Comparison of ENCODE assay signal across 8 mouse cellular contexts in the genomic region with DNA sequence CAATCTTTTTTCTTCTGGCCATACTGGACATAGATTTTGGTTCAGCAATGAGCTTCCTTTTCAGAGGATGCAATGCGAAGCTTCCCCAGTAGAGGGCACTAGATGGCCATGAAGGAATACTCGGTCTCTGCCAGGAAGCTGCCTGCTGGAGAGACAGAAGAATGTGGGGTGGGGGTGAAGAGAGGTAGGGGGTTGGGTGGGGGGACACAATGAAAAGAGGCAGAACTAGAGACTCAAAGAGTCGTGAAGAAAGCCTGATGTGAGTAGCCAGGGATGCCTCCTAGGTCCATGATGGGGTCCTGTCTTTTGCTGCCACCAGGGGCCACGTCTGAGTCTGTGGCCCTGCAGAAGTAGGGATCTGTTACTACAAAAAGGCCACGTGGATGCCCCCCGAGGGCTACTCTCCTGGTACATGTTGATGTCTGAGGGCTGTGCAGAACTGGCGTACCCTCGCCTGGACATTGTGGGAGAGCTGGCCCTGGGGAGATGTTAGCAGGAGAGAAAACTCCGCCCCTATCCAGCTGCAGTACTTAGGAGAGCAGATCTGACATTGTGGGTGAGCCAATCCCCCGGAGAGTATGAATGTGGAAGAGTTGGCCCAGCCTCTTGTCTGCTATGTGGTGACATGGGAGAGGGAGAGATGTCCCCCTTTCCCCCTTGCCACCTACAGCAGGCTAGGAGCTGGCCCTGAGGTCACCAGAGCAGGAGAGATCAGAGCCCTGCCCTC. TPM values are rescaled to one million over a fixed set of nuclear protein-coding genes. Genes with fewer than 3 reads are reported as not detected.
DNase-seq lines count a peak whose midpoint lies in the region; ATAC-seq lines count a peak whose summit lies in the region.

No protein-coding gene starts in this region.

- no peak overlapping the region for H3K27ac ChIP-seq in midbrain, embryonic 14.5 days (replicated peaks; ENCODE audit: low read depth, low read length)

- no peak overlapping the region for H3K4me2 ChIP-seq in midbrain, embryonic 14.5 days (ENCODE audit: low read length)

- no peaks in the 10 kb centered on the region for H3K4me1 ChIP-seq in midbrain, embryonic 14.5 days (ENCODE audit: control insufficient read depth, insufficient read depth, low read length)

- H3K36me3 ChIP-seq in midbrain, embryonic 14.5 days (ENCODE audit: control insufficient read depth, insufficient read depth, low read length) = no peaks in the 10 kb centered on the region
- no peaks in the 10 kb centered on the region for H3K36me3 ChIP-seq in splenic B cell, adult 2 months (ENCODE audit: control insufficient read depth, insufficient read depth, low read length, poor library complexity, severe bottlenecking)

- H3K9me3 ChIP-seq in midbrain, embryonic 14.5 days (ENCODE audit: control insufficient read depth, low read length) = no peaks in the 10 kb centered on the region

- H3K27me3 ChIP-seq in midbrain, embryonic 14.5 days (ENCODE audit: control insufficient read depth, insufficient read depth, low read length) = no peaks in the 10 kb centered on the region
- no peaks in the 10 kb centered on the region for H3K27me3 ChIP-seq in splenic B cell, adult 2 months (ENCODE audit: control insufficient read depth, insufficient read depth, low read length, poor library complexity, severe bottlenecking)

- ATAC-seq in midbrain, embryonic 14.5 days (ENCODE audit: low FRiP score, low TSS enrichment) = no peak; the same call in 1 of the 2 replicates

- H3K4me3 ChIP-seq in midbrain, embryonic 14.5 days (replicated peaks; ENCODE audit: low read depth, low read length) = no peak overlapping the region

- intact Hi-C loops in left cerebral cortex, postnatal 4 days (cut with DNase I) = loop anchor here (10.0 kb wide), 1 partner anchor 452 kb away; the partner anchor contains the start of gene Ripk4

- DNase-seq in urinary bladder, adult 18-20 months (ENCODE audit: low spot score in 2 of 2) = peak; percentile 53 to 75
- DNase-seq in urinary bladder, postnatal 10 days (ENCODE audit: low spot score) = no peak
- DNase-seq in embryo, embryonic 10.5 days (ENCODE audit: low spot score) = peak; percentile 87
- peak; percentile 88 for DNase-seq in heart, adult 11 months
- peak; percentile 35 to 84 for DNase-seq in kidney, adult 8-10 months
- peak; percentile 81 for DNase-seq in left cerebral cortex, postnatal 4 days
- peak; percentile 90 for DNase-seq in midbrain, embryonic 14.5 days
- DNase-seq in splenic B cell, adult 2 months (ENCODE audit: low read depth, low spot score) = peak; percentile 47

- no peak overlapping the region for H3K9ac ChIP-seq in midbrain, embryonic 14.5 days (replicated peaks; ENCODE audit: low read length)

- 26% methylated on average over 10 of the region's 10 CpGs for WGBS in midbrain, embryonic 14.5 days

RNA-seq across cellular contexts. Expression of gene Bace2, which starts 43.4 kb away (rescaled TPM):
- total RNA-seq in left cerebral cortex, postnatal 4 days (2021) = 1 to 10 TPM; 8.3 to 8.8 TPM
- polyA plus RNA-seq in midbrain, embryonic 14.5 days (2014; fragmentation: Nextera tagmentation; extraction: Ambion mirVana) = 2.9 and 4.8 TPM in 2 replicates
